ENCODE assay signal across 23 mouse cellular contexts in the genomic region with DNA sequence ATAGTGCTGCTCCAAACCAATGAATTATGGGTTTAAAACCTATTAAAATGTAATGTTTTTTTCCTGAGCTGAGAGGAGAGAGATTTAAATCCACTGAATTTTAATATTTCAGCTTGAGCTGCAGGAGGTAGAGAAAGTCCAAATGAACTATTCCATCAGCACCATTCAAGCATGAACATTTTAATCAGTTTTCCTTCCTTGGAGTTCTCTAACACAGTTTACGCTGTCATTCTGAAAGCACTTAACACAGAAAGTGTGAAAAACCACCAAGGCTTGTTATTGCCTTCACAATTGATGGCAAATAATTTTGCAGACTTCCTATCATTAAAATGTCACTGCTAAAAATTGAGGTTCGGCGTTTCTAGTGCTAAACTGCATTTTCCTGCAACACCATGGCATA. TPM values are rescaled to one million over a fixed set of nuclear protein-coding genes. Genes with fewer than 3 reads are reported as not detected.
DNase-seq lines count a peak whose midpoint lies in the region; ATAC-seq lines count a peak whose summit lies in the region.
"Had no signal": no experiment of that assay in that cellular context is flagged by ENCODE, and none has a peak within 500 bp of the region (broad histone marks: within the 10 kb centered on the region; RNA-seq: fewer than 3 reads in every experiment).

No protein-coding gene starts in this region.

- no peak overlapping the region for H3K27ac ChIP-seq in forebrain, embryonic 14.5 days (ENCODE audit: low read depth, low read length)
- H3K27ac ChIP-seq in forebrain, embryonic 12.5 days: no peak overlapping the region
- H3K27ac ChIP-seq in neural tube, embryonic 15.5 days (replicated peaks): no peak overlapping the region
- H3K27ac ChIP-seq: embryonic facial prominence, embryonic 10.5 days; embryonic facial prominence, embryonic 12.5 days; forebrain, embryonic 15.5 days had no signal

- peak; percentile 42 for DNase-seq in forebrain, embryonic 14.5 days (ENCODE audit: low spot score)
- no peak for DNase-seq in neural tube, embryonic 10.5 days (ENCODE audit: extremely low spot score, low spot score)
- DNase-seq in heart, adult 11 months: no peak
- DNase-seq: adrenal gland, adult 8-10 months; adrenal gland, postnatal 14 days; adrenal gland, postnatal 36 days; B cell, adult 2 months; cerebellum, adult 11-12 months; cerebellum, adult 2 months; cerebellum, adult 9-10 months; cerebellum, postnatal 10 days; cerebellum, postnatal 25 days; forebrain, postnatal 0 days had no signal

- 0 out of 2 replicates have a peak, but pooled peaks cover 9% of the 10 kb centered on the region for H3K4me1 ChIP-seq in forebrain, embryonic 14.5 days (ENCODE audit: control insufficient read depth, insufficient read depth, low read length)
- peaks cover 12% of the 10 kb centered on the region for H3K4me1 ChIP-seq in forebrain, embryonic 12.5 days
- 0 out of 2 replicates have a peak, but pooled peaks cover 3% of the 10 kb centered on the region for H3K4me1 ChIP-seq in neural tube, embryonic 15.5 days
- H3K4me1 ChIP-seq: embryonic facial prominence, embryonic 10.5 days; embryonic facial prominence, embryonic 12.5 days had no signal

- no peak for ATAC-seq in forebrain, embryonic 14.5 days
- no peak for ATAC-seq in forebrain, embryonic 12.5 days (ENCODE audit: low FRiP score)
- ATAC-seq in neural tube, embryonic 15.5 days (ENCODE audit: low FRiP score): peak; percentile 74; the same call in 1 of the 2 replicates
- ATAC-seq: activated CD4-positive, CD25-positive, alpha-beta regulatory T cell, adult 4 months; CD4-positive, CD25-positive, alpha-beta regulatory T cell, adult 4 months; forebrain, embryonic 15.5 days; forebrain, postnatal 0 days; Patski had no signal

- 46% methylated on average over 3 of the region's 3 CpGs for WGBS in forebrain, embryonic 14.5 days
- 49% methylated on average over 3 of the region's 3 CpGs for WGBS in forebrain, embryonic 12.5 days
- 57% methylated on average over 3 of the region's 3 CpGs for WGBS in neural tube, embryonic 15.5 days

- H3K36me3 ChIP-seq in forebrain, embryonic 14.5 days (ENCODE audit: control insufficient read depth, insufficient read depth, low read length): no peaks in the 10 kb centered on the region
- H3K36me3 ChIP-seq in forebrain, embryonic 12.5 days (replicated peaks): no peaks in the 10 kb centered on the region
- no peaks in the 10 kb centered on the region for H3K36me3 ChIP-seq in neural tube, embryonic 15.5 days
- H3K36me3 ChIP-seq: embryonic facial prominence, embryonic 12.5 days; forebrain, embryonic 15.5 days had no signal

- H3K4me2 ChIP-seq in forebrain, embryonic 14.5 days (ENCODE audit: low read length): no peak overlapping the region
- H3K4me2 ChIP-seq in forebrain, embryonic 12.5 days: no peak overlapping the region
- H3K4me2 ChIP-seq in neural tube, embryonic 15.5 days: no peak overlapping the region
- H3K4me2 ChIP-seq: embryonic facial prominence, embryonic 12.5 days; forebrain, embryonic 15.5 days had no signal

- no peak overlapping the region for H3K9ac ChIP-seq in forebrain, embryonic 14.5 days (ENCODE audit: low read length)
- no peak overlapping the region for H3K9ac ChIP-seq in forebrain, embryonic 12.5 days
- H3K9ac ChIP-seq in neural tube, embryonic 15.5 days (replicated peaks): no peak overlapping the region
- H3K9ac ChIP-seq: embryonic facial prominence, embryonic 12.5 days; forebrain, embryonic 15.5 days; forebrain, postnatal 0 days had no signal

- H3K27me3 ChIP-seq in forebrain, embryonic 14.5 days (replicated peaks; ENCODE audit: control insufficient read depth, insufficient read depth, low read length): no peaks in the 10 kb centered on the region
- no peaks in the 10 kb centered on the region for H3K27me3 ChIP-seq in forebrain, embryonic 12.5 days
- no peaks in the 10 kb centered on the region for H3K27me3 ChIP-seq in neural tube, embryonic 15.5 days (replicated peaks)
- H3K27me3 ChIP-seq: CH12.LX; embryonic facial prominence, embryonic 12.5 days; forebrain, embryonic 15.5 days; Patski had no signal

- no peaks in the 10 kb centered on the region for H3K9me3 ChIP-seq in forebrain, embryonic 14.5 days (replicated peaks; ENCODE audit: control insufficient read depth, low read length)
- no peaks in the 10 kb centered on the region for H3K9me3 ChIP-seq in forebrain, embryonic 12.5 days
- H3K9me3 ChIP-seq in neural tube, embryonic 15.5 days (replicated peaks): no peaks in the 10 kb centered on the region
- H3K9me3 ChIP-seq: embryonic facial prominence, embryonic 10.5 days; embryonic facial prominence, embryonic 12.5 days; forebrain, embryonic 15.5 days; G1E had no signal

- no peak overlapping the region for H3K4me3 ChIP-seq in forebrain, embryonic 14.5 days (ENCODE audit: low read depth, low read length)
- H3K4me3 ChIP-seq in forebrain, embryonic 12.5 days (replicated peaks): no peak overlapping the region
- H3K4me3 ChIP-seq in neural tube, embryonic 15.5 days (replicated peaks): no peak overlapping the region
- H3K4me3 ChIP-seq: embryonic facial prominence, embryonic 10.5 days; embryonic facial prominence, embryonic 12.5 days; forebrain, embryonic 15.5 days had no signal

RNA-seq across cellular contexts. Expression of a gene that starts 57.2 kb away (rescaled TPM):
- 28.9 and 30.3 TPM in 2 replicates for polyA plus RNA-seq in forebrain, embryonic 14.5 days (2014; fragmentation: Nextera tagmentation; extraction: Ambion mirVana)
- 35.5 and 36.6 TPM in 2 replicates for polyA plus RNA-seq in forebrain, embryonic 12.5 days (2016; fragmentation: Nextera tagmentation; extraction: Ambion mirVana)
- polyA plus RNA-seq in neural tube, embryonic 15.5 days (2015; fragmentation: Nextera tagmentation; extraction: Ambion mirVana): 22.3 and 24.3 TPM in 2 replicates
